Mouse (Mus musculus) CH12.LX (cell line): ENCODE measurements at regions not wholly inside any gene's neighbourhood (a gene's known extent, or its start where the extent isn't known, plus 50 kb on each side); places are given as distances from the start of the nearest gene placed in this dataset.

Experiments used
- DNase-seq: peaks from one replicate; pipeline ENCODE4 v3.0.0-alpha.2; 2013; ENCODE audit errors: extremely low read depth
- H3K27ac ChIP-seq: 2 replicates; pipeline ENCODE4 v1.5.1; 2012; ENCODE audit warnings: low read depth, mild to moderate bottlenecking, control low read depth, moderate library complexity; ENCODE audit not compliant: insufficient read depth
- H3K27me3 ChIP-seq: replicated peaks from 2 replicates; pipeline ENCODE3; 2012; ENCODE audit warnings: inconsistent platforms
- H3K36me3 ChIP-seq, 2 experiments: replicated peaks in 1 of 2; 2 replicates each; pipeline versions ENCODE3 to v1.6.1; 2012; ENCODE audit warnings: inconsistent platforms in 1 of 2, low read length in 1 of 2, mild to moderate bottlenecking in 1 of 2, mixed read lengths in 1 of 2, moderate library complexity in 1 of 2; ENCODE audit not compliant: control insufficient read depth in 1 of 2, insufficient read depth in 1 of 2
- H3K4me1 ChIP-seq, 2 experiments: 2 replicates each; pipeline ENCODE4 v1.6.1; 2012; ENCODE audit warnings: inconsistent platforms in 1 of 2, moderate library complexity in 1 of 2; ENCODE audit not compliant: insufficient read depth in 2 of 2, control insufficient read depth in 1 of 2
- H3K4me2 ChIP-seq: 2 replicates; pipeline ENCODE4 v1.6.1; 2012; ENCODE audit warnings: low read depth, mild to moderate bottlenecking, control low read depth; ENCODE audit not compliant: poor library complexity, insufficient read depth, severe bottlenecking
- H3K4me3 ChIP-seq, 3 experiments: fragments of 150-350 bp in 1 of 3; sonication (generic) in 1 of 3; replicated peaks in 1 of 3; 2 replicates each; pipeline versions ENCODE3 to v1.5.1; 2011 to 2012; ENCODE audit warnings: low read depth in 2 of 3, low read length in 2 of 3, mild to moderate bottlenecking in 2 of 3, moderate library complexity in 2 of 3, control low read depth in 1 of 3, improper control_type of control experiment in 1 of 3, inconsistent platforms in 1 of 3, mixed read lengths in 1 of 3; ENCODE audit not compliant: poor library complexity in 1 of 3
- H3K79me2 ChIP-seq: replicated peaks from 2 replicates; pipeline ENCODE4 v1.6.1; 2012; ENCODE audit warnings: mild to moderate bottlenecking, moderate library complexity; ENCODE audit not compliant: control insufficient read depth, poor library complexity, insufficient read depth, severe bottlenecking; ENCODE audit errors: extremely low read depth
- H3K9ac ChIP-seq: 2 replicates; pipeline ENCODE4 v1.6.1; 2012; ENCODE audit warnings: low read depth, mild to moderate bottlenecking, control low read depth, moderate library complexity; ENCODE audit not compliant: insufficient read depth
- H3K9me3 ChIP-seq: replicated peaks from 2 replicates; pipeline ENCODE3; 2012; ENCODE audit warnings: low read length, inconsistent platforms, mixed read lengths
- BHLHE40 ChIP-seq: IDR thresholded peaks from 2 replicates; pipeline ENCODE4 v1.6.1; 2011; ENCODE audit warnings: mild to moderate bottlenecking, low read depth, low read length, improper control_type of control experiment
- CHD1 ChIP-seq: IDR thresholded peaks from 2 replicates; pipeline ENCODE4 v1.6.1; 2012; ENCODE audit warnings: low read depth, low read length, improper control_type of control experiment, inconsistent platforms
- CHD2 ChIP-seq: IDR thresholded peaks from 2 replicates; pipeline ENCODE4 v1.6.1; 2011; ENCODE audit warnings: low read length, improper control_type of control experiment
- CTCF ChIP-seq, 2 experiments: IDR thresholded peaks in 1 of 2; conservative IDR thresholded peaks in 1 of 2; 2 replicates each; pipeline ENCODE4 v1.5.1; 2011 to 2012; ENCODE audit warnings: low read depth in 2 of 2, low read length in 2 of 2, improper control_type of control experiment in 1 of 2, inconsistent platforms in 1 of 2, mild to moderate bottlenecking in 1 of 2, moderate library complexity in 1 of 2
- E2F4 ChIP-seq: IDR thresholded peaks from 2 replicates; pipeline ENCODE4 v1.6.1; 2011; ENCODE audit warnings: low read depth, low read length, improper control_type of control experiment; ENCODE audit not compliant: insufficient replicate concordance
- EP300 ChIP-seq: IDR thresholded peaks from 2 replicates; pipeline ENCODE4 v1.6.1; 2011; ENCODE audit warnings: low read length, improper control_type of control experiment
- ETS1 ChIP-seq: conservative IDR thresholded peaks from 2 replicates; pipeline ENCODE4 v1.6.1; 2012; ENCODE audit warnings: low read depth, mild to moderate bottlenecking, inconsistent platforms, low read length, improper control_type of control experiment, moderate library complexity
- GABPA ChIP-seq: IDR thresholded peaks from 2 replicates; pipeline ENCODE4 v1.6.1; 2012; ENCODE audit warnings: low read depth, low read length, improper control_type of control experiment, inconsistent platforms; ENCODE audit not compliant: insufficient replicate concordance
- HCFC1 ChIP-seq: IDR thresholded peaks from 2 replicates; pipeline ENCODE4 v1.6.1; 2012; ENCODE audit warnings: low read depth, mild to moderate bottlenecking, inconsistent platforms, low read length, improper control_type of control experiment
- JUND ChIP-seq: conservative IDR thresholded peaks from 2 replicates; pipeline ENCODE4 v1.6.1; 2011; ENCODE audit warnings: low read depth, low read length, improper control_type of control experiment
- KAT2A ChIP-seq: IDR thresholded peaks from 2 replicates; pipeline ENCODE4 v1.6.1; 2012; ENCODE audit warnings: low read length, improper control_type of control experiment, inconsistent platforms; ENCODE audit not compliant: insufficient replicate concordance
- MAZ ChIP-seq: IDR thresholded peaks from 2 replicates; pipeline ENCODE4 v1.6.1; 2012; ENCODE audit warnings: low read depth, mild to moderate bottlenecking, inconsistent platforms, low read length, improper control_type of control experiment, moderate library complexity
- MEF2A ChIP-seq: IDR thresholded peaks from 2 replicates; pipeline ENCODE4 v1.6.1; 2014; ENCODE audit warnings: low read depth, mild to moderate bottlenecking, inconsistent platforms, low read length, improper control_type of control experiment, borderline replicate concordance
- MXI1 ChIP-seq: IDR thresholded peaks from 2 replicates; pipeline ENCODE4 v1.6.1; 2011; ENCODE audit warnings: mild to moderate bottlenecking, low read depth, low read length, improper control_type of control experiment
- MYC ChIP-seq: IDR thresholded peaks from 2 replicates; pipeline ENCODE4 v1.6.1; 2011; ENCODE audit warnings: low read depth, mild to moderate bottlenecking, improper control_type of control experiment, low read length
- NELFE ChIP-seq: IDR thresholded peaks from 2 replicates; pipeline ENCODE4 v1.6.1; 2011; ENCODE audit warnings: low read depth, low read length, improper control_type of control experiment
- PAX5 ChIP-seq: IDR thresholded peaks from 2 replicates; pipeline ENCODE4 v1.6.1; 2012; ENCODE audit warnings: low read length, inconsistent platforms, mixed read lengths
- POLR2AphosphoS2 ChIP-seq: IDR thresholded peaks from 2 replicates; pipeline ENCODE4 v1.6.1; 2011; ENCODE audit warnings: low read depth, low read length, improper control_type of control experiment
- RCOR1 ChIP-seq: conservative IDR thresholded peaks from 2 replicates; pipeline ENCODE4 v1.6.1; 2012; ENCODE audit warnings: low read depth, mild to moderate bottlenecking, inconsistent platforms, low read length, improper control_type of control experiment
- SMC3 ChIP-seq: IDR thresholded peaks from 2 replicates; pipeline ENCODE4 v1.6.1; 2011; ENCODE audit warnings: low read depth, low read length, improper control_type of control experiment
- TBP ChIP-seq: conservative IDR thresholded peaks from 2 replicates; pipeline ENCODE4 v1.6.1; 2011; ENCODE audit warnings: low read depth, low read length, improper control_type of control experiment
- TCF12 ChIP-seq: IDR thresholded peaks from 2 replicates; pipeline ENCODE4 v1.6.1; 2014; ENCODE audit warnings: low read depth, mild to moderate bottlenecking, inconsistent platforms, low read length, improper control_type of control experiment
- UBTF ChIP-seq: IDR thresholded peaks from 2 replicates; pipeline ENCODE4 v1.6.1; 2012; ENCODE audit warnings: low read depth, mild to moderate bottlenecking, inconsistent platforms, low read length, improper control_type of control experiment, moderate library complexity
- USF1 ChIP-seq: IDR thresholded peaks from 2 replicates; pipeline ENCODE4 v1.6.1; 2014; ENCODE audit warnings: low read depth, mild to moderate bottlenecking, inconsistent platforms, low read length, improper control_type of control experiment
- ZC3H11A ChIP-seq: IDR thresholded peaks from 2 replicates; pipeline ENCODE4 v1.6.1; 2012; ENCODE audit warnings: low read depth, mild to moderate bottlenecking, inconsistent platforms, low read length, improper control_type of control experiment
- ZKSCAN1 ChIP-seq: IDR thresholded peaks from 2 replicates; pipeline ENCODE4 v1.6.1; 2012; ENCODE audit warnings: low read depth, inconsistent platforms, low read length, improper control_type of control experiment, borderline replicate concordance
- dilution Hi-C: fragments of 300-500 bp; cut with MboI; formaldehyde crosslinking; loops from 2 replicates; pipeline ENCODE4 v1.14.3; 2020; ENCODE audit warnings: low sequenced_read_pairs; ENCODE audit not compliant: extremely low pct_unique_long_range_greater_than_20kb, extremely low pct_ligation_motif_present
- in situ Hi-C: fragments of 300-500 bp; cut with MboI; formaldehyde crosslinking; loops from 3 replicates; pipeline ENCODE4 v1.14.3; 2019; ENCODE audit warnings: low sequenced_read_pairs, low pct_ligation_motif_present, low pct_unique_long_range_greater_than_20kb, mixed read lengths

DNA sequence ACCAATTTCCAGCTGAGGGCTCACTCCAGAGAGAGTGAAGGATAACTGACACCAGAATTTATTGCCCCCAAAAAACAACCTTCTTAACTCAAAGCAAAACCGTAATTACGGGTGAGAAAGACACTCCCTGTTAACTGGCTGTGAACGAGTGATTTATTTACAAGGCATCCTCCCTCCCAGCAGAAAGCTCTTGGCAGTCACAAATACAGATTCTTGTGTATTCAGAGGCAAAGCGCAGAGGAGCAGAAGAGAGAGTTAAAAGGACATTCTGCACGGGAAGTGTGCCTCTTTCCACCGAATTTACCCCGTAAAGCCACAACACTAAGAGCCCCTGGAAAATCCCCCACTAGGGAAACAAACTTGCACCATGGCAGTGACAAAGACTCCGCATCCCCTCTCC is 312.3 kb upstream of the Jarid2 start:
- no peak for TF ChIP-seq ETS1
- TF ChIP-seq MEF2A: no peak
- TF ChIP-seq ZKSCAN1: no peak
- TF ChIP-seq ZC3H11A: no peak
- TF ChIP-seq NELFE: no peak
- TF ChIP-seq JUND: no peak
- TF ChIP-seq PAX5: no peak
- TF ChIP-seq MXI1: no peak
- no peak for TF ChIP-seq E2F4
- TF ChIP-seq GABPA: no peak
- TF ChIP-seq MYC: no peak
- TF ChIP-seq TBP: no peak
- TF ChIP-seq KAT2A: no peak
- no peak for TF ChIP-seq CHD2
- TF ChIP-seq RCOR1: no peak
- TF ChIP-seq CTCF (conservative IDR thresholded peaks at IDR 0.05 in 1 of 2, IDR thresholded peaks at IDR 0.05 in 1 of 2; ENCODE audit: low read depth in 2 of 2, low read length in 2 of 2): no peak
- TF ChIP-seq BHLHE40: no peak
- TF ChIP-seq CHD1: no peak
- no peak for TF ChIP-seq SMC3
- H3K4me2 ChIP-seq: no peak overlapping the region
- no peak for DNase-seq
- no peak overlapping the region for H3K4me3 ChIP-seq
- dilution Hi-C loops: no loop called here
- peaks cover 9 to 52% of the 10 kb centered on the region in 2 experiments for H3K4me1 ChIP-seq
- H3K36me3 ChIP-seq: no peaks in the 10 kb centered on the region
- in situ Hi-C loops: no loop called here
- H3K9ac ChIP-seq: no peak overlapping the region
- no peaks in the 10 kb centered on the region for H3K27me3 ChIP-seq
- no peak overlapping the region for H3K27ac ChIP-seq
- H3K79me2 ChIP-seq: no peaks in the 10 kb centered on the region
- H3K9me3 ChIP-seq: peaks cover 7% of the 10 kb centered on the region

GRCm38 (mm10) chr13:44419056-44419455 is 310.2 kb upstream of the Jarid2 start:
- in situ Hi-C loops: no loop called here
- no peak overlapping the region for H3K9ac ChIP-seq
- no peak overlapping the region for H3K4me3 ChIP-seq
- dilution Hi-C loops: no loop called here
- no peak overlapping the region for H3K27ac ChIP-seq
- no peaks in the 10 kb centered on the region for H3K36me3 ChIP-seq
- no peaks in the 10 kb centered on the region for H3K79me2 ChIP-seq
- TF ChIP-seq USF1 (no peak), MAZ (no peak), TBP (no peak), E2F4 (no peak), EP300 (no peak), HCFC1 (no peak), ETS1 (no peak), SMC3 (no peak), ZC3H11A (no peak), POLR2AphosphoS2 (no peak), MYC (no peak), MXI1 (no peak), BHLHE40 (no peak), PAX5 (no peak), UBTF (no peak), KAT2A (no peak), GABPA (no peak), TCF12 (no peak), CTCF (conservative IDR thresholded peaks at IDR 0.05 in 1 of 2, IDR thresholded peaks at IDR 0.05 in 1 of 2; ENCODE audit: low read depth in 2 of 2, low read length in 2 of 2) (no peak)
- no peak overlapping the region for H3K4me2 ChIP-seq
- no peak for DNase-seq
- H3K9me3 ChIP-seq: peaks cover 7% of the 10 kb centered on the region
- H3K4me1 ChIP-seq: peaks cover 9 to 56% of the 10 kb centered on the region in 2 experiments; a peak in 3 of 4 replicates
- no peaks in the 10 kb centered on the region for H3K27me3 ChIP-seq
